Mouse (Mus musculus) MEL (cell line): Measurements from ENCODE around the gene Isy1. TPM values are rescaled to one million over a fixed set of nuclear protein-coding genes. Genes with fewer than 3 reads are reported as not detected.

Experiments used
- DNase-seq: peaks from one replicate; pipeline ENCODE4 v3.0.0; 2011; ENCODE audit warnings: low read depth, low spot score
- H3K27ac ChIP-seq: 2 replicates; pipeline ENCODE4 v1.5.1; 2012; ENCODE audit warnings: low read depth, mild to moderate bottlenecking, control low read depth, low read length, moderate library complexity; ENCODE audit not compliant: control insufficient read depth
- H3K27me3 ChIP-seq, 2 experiments: fragments of 150-350 bp in 1 of 2; sonication (generic) in 1 of 2; 2 replicates each; pipeline ENCODE4 v1.6.1; 2012; ENCODE audit warnings: low read length in 2 of 2, mild to moderate bottlenecking in 2 of 2, improper control_type of control experiment in 1 of 2, moderate library complexity in 1 of 2; ENCODE audit not compliant: insufficient read depth in 2 of 2, control insufficient read depth in 1 of 2
- H3K36me3 ChIP-seq, 2 experiments: 2 replicates each; pipeline ENCODE4 v1.6.1; 2012 to 2014; ENCODE audit warnings: low read length in 2 of 2, improper control_type of control experiment in 1 of 2, inconsistent platforms in 1 of 2, mild to moderate bottlenecking in 1 of 2; ENCODE audit not compliant: insufficient read depth in 2 of 2, control insufficient read depth in 1 of 2
- H3K4me1 ChIP-seq, 2 experiments: fragments of 150-350 bp in 1 of 2; sonication (generic) in 1 of 2; 2 replicates each; pipeline ENCODE4 v1.6.1; 2012; ENCODE audit warnings: low read length in 2 of 2, improper control_type of control experiment in 1 of 2, mild to moderate bottlenecking in 1 of 2; ENCODE audit not compliant: insufficient read depth in 2 of 2, control insufficient read depth in 1 of 2
- H3K4me3 ChIP-seq, 2 experiments: fragments of 150-350 bp in 1 of 2; sonication (generic) in 1 of 2; 2 replicates each; pipeline ENCODE4 v1.5.1; 2012; ENCODE audit warnings: low read depth in 2 of 2, low read length in 2 of 2, mild to moderate bottlenecking in 2 of 2, moderate library complexity in 2 of 2, control low read depth in 1 of 2, improper control_type of control experiment in 1 of 2; ENCODE audit not compliant: control insufficient read depth in 1 of 2, insufficient read depth in 1 of 2
- H3K79me2 ChIP-seq: 2 replicates; pipeline ENCODE4 v1.6.1; 2012; ENCODE audit warnings: mild to moderate bottlenecking, low read length, moderate library complexity; ENCODE audit not compliant: control insufficient read depth, poor library complexity, insufficient read depth
- H3K9ac ChIP-seq: 2 replicates; pipeline ENCODE4 v1.6.1; 2012; ENCODE audit warnings: low read depth, mild to moderate bottlenecking, control low read depth, low read length, moderate library complexity; ENCODE audit not compliant: control insufficient read depth, poor library complexity, severe bottlenecking
- H3K9me3 ChIP-seq: fragments of 150-350 bp; sonication (generic); replicated peaks from 2 replicates; pipeline ENCODE4 v1.6.1; 2012; ENCODE audit warnings: mild to moderate bottlenecking, low read length, improper control_type of control experiment, moderate library complexity; ENCODE audit not compliant: insufficient read depth
- BHLHE40 ChIP-seq: IDR thresholded peaks from 2 replicates; pipeline ENCODE4 v1.6.1; 2012; ENCODE audit warnings: low read depth, mild to moderate bottlenecking, inconsistent platforms, low read length, improper control_type of control experiment, borderline replicate concordance
- CHD1 ChIP-seq: IDR thresholded peaks from 2 replicates; pipeline ENCODE4 v1.6.1; 2012; ENCODE audit warnings: low read depth, mild to moderate bottlenecking, inconsistent platforms, low read length, improper control_type of control experiment
- CTCF ChIP-seq, 3 experiments: IDR thresholded peaks in 2 of 3; conservative IDR thresholded peaks in 1 of 3; 2 replicates each; pipeline ENCODE4 v1.5.1; 2011 to 2012; ENCODE audit warnings: low read length in 3 of 3, low read depth in 2 of 3, mild to moderate bottlenecking in 2 of 3, improper control_type of control experiment in 1 of 3, inconsistent platforms in 1 of 3, mixed read lengths in 1 of 3, moderate library complexity in 1 of 3; ENCODE audit not compliant: control insufficient read depth in 1 of 3, insufficient read depth in 1 of 3, poor library complexity in 1 of 3, severe bottlenecking in 1 of 3
- E2F4 ChIP-seq: IDR thresholded peaks from 2 replicates; pipeline ENCODE4 v1.6.1; 2011; ENCODE audit warnings: low read depth, low read length, improper control_type of control experiment, borderline replicate concordance
- ELF1 ChIP-seq: IDR thresholded peaks from 2 replicates; pipeline ENCODE4 v1.6.1; 2014; ENCODE audit warnings: low read depth, mild to moderate bottlenecking, inconsistent platforms, low read length, improper control_type of control experiment, moderate library complexity
- EP300 ChIP-seq, 2 experiments: IDR thresholded peaks; 2 replicates each; pipeline ENCODE4 v1.6.1; 2011; ENCODE audit warnings: improper control_type of control experiment in 2 of 2, low read length in 2 of 2, low read depth in 1 of 2, mild to moderate bottlenecking in 1 of 2
- ETS1 ChIP-seq: IDR thresholded peaks from 2 replicates; pipeline ENCODE4 v1.6.1; 2012; ENCODE audit warnings: low read depth, mild to moderate bottlenecking, inconsistent platforms, low read length, improper control_type of control experiment, moderate library complexity
- GABPA ChIP-seq: IDR thresholded peaks from 2 replicates; pipeline ENCODE4 v1.6.1; 2012; ENCODE audit warnings: low read depth, mild to moderate bottlenecking, inconsistent platforms, low read length, improper control_type of control experiment, moderate library complexity
- GATA1 ChIP-seq: IDR thresholded peaks from 2 replicates; pipeline ENCODE4 v1.6.1; 2011; ENCODE audit warnings: low read depth, low read length, improper control_type of control experiment
- HCFC1 ChIP-seq: IDR thresholded peaks from 2 replicates; pipeline ENCODE4 v1.6.1; 2012; ENCODE audit warnings: low read depth, mild to moderate bottlenecking, inconsistent platforms, low read length, improper control_type of control experiment, moderate library complexity
- JUND ChIP-seq: IDR thresholded peaks from 2 replicates; pipeline ENCODE4 v1.6.1; 2011; ENCODE audit warnings: low read depth, mild to moderate bottlenecking, improper control_type of control experiment, low read length
- KAT2A ChIP-seq: conservative IDR thresholded peaks from 2 replicates; pipeline ENCODE4 v1.6.1; 2012; ENCODE audit warnings: low read depth, low read length, improper control_type of control experiment, inconsistent platforms
- MAFK ChIP-seq: IDR thresholded peaks from 2 replicates; pipeline ENCODE4 v1.6.1; 2011; ENCODE audit warnings: low read depth, mild to moderate bottlenecking, low read length, improper control_type of control experiment, borderline replicate concordance
- MAX ChIP-seq: IDR thresholded peaks from 2 replicates; pipeline ENCODE4 v1.6.1; 2011; ENCODE audit warnings: low read length, improper control_type of control experiment
- MAZ ChIP-seq: IDR thresholded peaks from 2 replicates; pipeline ENCODE4 v1.6.1; 2012; ENCODE audit warnings: low read depth, mild to moderate bottlenecking, inconsistent platforms, low read length, improper control_type of control experiment
- MXI1 ChIP-seq: IDR thresholded peaks from 2 replicates; pipeline ENCODE4 v1.6.1; 2011; ENCODE audit warnings: mild to moderate bottlenecking, low read depth, low read length, improper control_type of control experiment
- MYC ChIP-seq: IDR thresholded peaks from 2 replicates; pipeline ENCODE4 v1.6.1; 2011; ENCODE audit warnings: low read depth, mild to moderate bottlenecking, low read length, improper control_type of control experiment, moderate library complexity
- NRF1 ChIP-seq: IDR thresholded peaks from 2 replicates; pipeline ENCODE4 v1.6.1; 2014; ENCODE audit warnings: low read depth, mild to moderate bottlenecking, inconsistent platforms, low read length, improper control_type of control experiment, moderate library complexity; ENCODE audit not compliant: poor library complexity, insufficient read depth, severe bottlenecking
- POLR2A ChIP-seq, 2 experiments: IDR thresholded peaks; 2 replicates each; pipeline ENCODE4 v1.6.1; 2011 to 2012; ENCODE audit warnings: low read length in 2 of 2, mild to moderate bottlenecking in 2 of 2, control low read depth in 1 of 2, improper control_type of control experiment in 1 of 2, low read depth in 1 of 2, moderate library complexity in 1 of 2; ENCODE audit not compliant: control insufficient read depth in 1 of 2, insufficient read depth in 1 of 2, poor library complexity in 1 of 2
- POLR2AphosphoS2 ChIP-seq: IDR thresholded peaks from 2 replicates; pipeline ENCODE4 v1.6.1; 2011; ENCODE audit warnings: low read length, improper control_type of control experiment
- RAD21 ChIP-seq: IDR thresholded peaks from 2 replicates; pipeline ENCODE4 v1.6.1; 2011; ENCODE audit warnings: mild to moderate bottlenecking, low read depth, low read length, improper control_type of control experiment
- RCOR1 ChIP-seq: IDR thresholded peaks from 2 replicates; pipeline ENCODE4 v1.6.1; 2012; ENCODE audit warnings: low read depth, mild to moderate bottlenecking, inconsistent platforms, low read length, improper control_type of control experiment
- SMC3 ChIP-seq: IDR thresholded peaks from 2 replicates; pipeline ENCODE4 v1.6.1; 2011; ENCODE audit warnings: low read depth, low read length, improper control_type of control experiment
- TAL1 ChIP-seq: IDR thresholded peaks from 2 replicates; pipeline ENCODE4 v1.6.1; 2012; ENCODE audit warnings: mild to moderate bottlenecking, inconsistent platforms, low read length, moderate library complexity, mixed read lengths
- TCF12 ChIP-seq: IDR thresholded peaks from 2 replicates; pipeline ENCODE4 v1.6.1; 2014; ENCODE audit warnings: low read depth, mild to moderate bottlenecking, inconsistent platforms, low read length, improper control_type of control experiment, moderate library complexity
- UBTF ChIP-seq: IDR thresholded peaks from 2 replicates; pipeline ENCODE4 v1.6.1; 2012; ENCODE audit warnings: low read depth, mild to moderate bottlenecking, inconsistent platforms, low read length, improper control_type of control experiment, moderate library complexity, borderline replicate concordance; ENCODE audit not compliant: insufficient read depth
- USF1 ChIP-seq: IDR thresholded peaks from 2 replicates; pipeline ENCODE4 v1.6.1; 2014; ENCODE audit warnings: low read depth, mild to moderate bottlenecking, inconsistent platforms, low read length, improper control_type of control experiment, moderate library complexity
- USF2 ChIP-seq, 2 experiments: IDR thresholded peaks; 2 replicates each; pipeline ENCODE4 v1.6.1; 2011 to 2012; ENCODE audit warnings: improper control_type of control experiment in 2 of 2, low read length in 2 of 2, borderline replicate concordance in 1 of 2, inconsistent platforms in 1 of 2, low read depth in 1 of 2, mild to moderate bottlenecking in 1 of 2; ENCODE audit not compliant: insufficient read depth in 1 of 2
- ZC3H11A ChIP-seq: IDR thresholded peaks from 2 replicates; pipeline ENCODE4 v1.6.1; 2012; ENCODE audit warnings: low read depth, mild to moderate bottlenecking, inconsistent platforms, low read length, improper control_type of control experiment
- ZKSCAN1 ChIP-seq: IDR thresholded peaks from 2 replicates; pipeline ENCODE4 v1.6.1; 2012; ENCODE audit warnings: low read depth, mild to moderate bottlenecking, inconsistent platforms, low read length, improper control_type of control experiment, moderate library complexity
- ZMIZ1 ChIP-seq: IDR thresholded peaks from 2 replicates; pipeline ENCODE4 v1.6.1; 2012; ENCODE audit warnings: low read depth, mild to moderate bottlenecking, inconsistent platforms, low read length, improper control_type of control experiment, moderate library complexity
- polyA plus RNA-seq, 2 experiments: library from polyadenylated mRNA; stranded (reverse) in 1 of 2; unstranded in 1 of 2; fragments of >175 nt in 1 of 2; fragments of >200 nt in 1 of 2; gene quantifications; 2 replicates each; pipeline versions ENCODE4 v1.2.1 to v1.2.4; 2012; ENCODE audit warnings: low replicate concordance in 2 of 2, low read depth in 1 of 2; ENCODE audit not compliant: insufficient read length in 2 of 2, insufficient read depth in 1 of 2, missing spikeins in 1 of 2
- total RNA-seq: library from RNA; depleted of rRNA; stranded (reverse); fragments of 300-350 nt; gene quantifications from 2 replicates; pipeline ENCODE4 v1.2.3, GENCODE M21; 2012

The Isy1 gene
- total and polyA plus RNA-seq, 3 experiments: 64.5 to 115 TPM; not detected in 1

GRCm38 (mm10) chr6:87811675-87812338 is 26.8 kb downstream of the Isy1 start, which contains the start of gene Rab43 (continued):
- peak; percentile 41; the same call in 1 of the 2 replicates for TF ChIP-seq TCF12
- TF ChIP-seq HCFC1: no peak
- TF ChIP-seq E2F4: no peak

GRCm38 (mm10) chr6:87810713-87811669 is 27.6 kb downstream of the Isy1 start:
- Histone ChIP-seq H3K36me3 (peaks cover 2 to 23% of the 10 kb centered on the region in 2 experiments), H3K9me3 (no peaks in the 10 kb centered on the region), H3K4me3 (peak overlapping the region; percentile 89 to 99), H3K27ac (peak overlapping the region; percentile 61), H3K9ac (peak overlapping the region; percentile 85), H3K4me1 (peaks cover 9 to 18% of the 10 kb centered on the region in 2 experiments; a peak in 2 of 4 replicates), H3K27me3 (no peaks in the 10 kb centered on the region), H3K79me2 (peaks cover 8% of the 10 kb centered on the region)
- peak; percentile 66 for DNase-seq
- no peak for TF ChIP-seq GABPA
- no peak for TF ChIP-seq ZC3H11A
- TF ChIP-seq JUND: no peak
- no peak for TF ChIP-seq MAZ
- no peak for TF ChIP-seq UBTF
- peak; percentile 16; the same call in 1 of the 2 replicates for TF ChIP-seq ETS1
- no peak for TF ChIP-seq TAL1
- TF ChIP-seq HCFC1: no peak
- TF ChIP-seq RCOR1: 0 out of 2 replicates have a peak, but pooled peaks have one; percentile 25
- no peak for TF ChIP-seq KAT2A
- no peak for TF ChIP-seq ZKSCAN1
- no peak for TF ChIP-seq CHD1
- no peak for TF ChIP-seq GATA1
- no peak for TF ChIP-seq ZMIZ1
- no peak for TF ChIP-seq TCF12
- TF ChIP-seq MXI1: peak; percentile 20; the same call in 1 of the 2 replicates
- no peak for TF ChIP-seq POLR2A (IDR thresholded peaks at IDR 0.05; ENCODE audit: control insufficient read depth in 1 of 2, insufficient read depth in 1 of 2, low read depth in 1 of 2, low read length in 2 of 2, poor library complexity in 1 of 2)
- TF ChIP-seq SMC3: no peak
- no peak for TF ChIP-seq USF2 (IDR thresholded peaks at IDR 0.05; ENCODE audit: borderline replicate concordance in 1 of 2, insufficient read depth in 1 of 2, low read depth in 1 of 2, low read length in 2 of 2)
- peak; percentile 44; the same call in 1 of the 2 replicates for TF ChIP-seq MAX
- no peak for TF ChIP-seq MYC
- no peak for TF ChIP-seq CTCF (IDR thresholded peaks at IDR 0.05 in 2 of 3, conservative IDR thresholded peaks at IDR 0.05 in 1 of 3; ENCODE audit: control insufficient read depth in 1 of 3, insufficient read depth in 1 of 3, low read depth in 2 of 3, low read length in 3 of 3, poor library complexity in 1 of 3, severe bottlenecking in 1 of 3)
- peak; percentile 48; the same call in 1 of the 2 replicates for TF ChIP-seq ELF1
- TF ChIP-seq BHLHE40: no peak
- peak in 1 of 2 experiments; percentile 38; a peak in 1 of 4 replicates for TF ChIP-seq EP300 (IDR thresholded peaks at IDR 0.05; ENCODE audit: low read depth in 1 of 2, low read length in 2 of 2)
- no peak for TF ChIP-seq RAD21
- no peak for TF ChIP-seq E2F4
- TF ChIP-seq POLR2AphosphoS2: no peak; the same call in 1 of the 2 replicates
- TF ChIP-seq NRF1: no peak
- TF ChIP-seq USF1: 0 out of 2 replicates have a peak, but pooled peaks have one; percentile 11
- TF ChIP-seq MAFK: no peak
